Mouse (Mus musculus): ENCODE measurements around the gene Syt13.

Syt13 gene

GRCm38 (mm10) chr2:92924677-92925259 is 9.9 kb downstream of the Syt13 start:
- DNase-seq (ENCODE audit: low spot score), result no peak

GRCm38 (mm10) chr2:92929696-92930095 is 14.8 kb downstream of the Syt13 start:
- no peak for DNase-seq (ENCODE audit: low spot score)

GRCm38 (mm10) chr2:92931061-92931460 is 16.2 kb downstream of the Syt13 start:
- DNase-seq (ENCODE audit: low spot score), result no peak

- no peak for DNase-seq (ENCODE audit: low spot score)
These were observed 18.5 kb downstream of the Syt13 start for GRCm38 (mm10) chr2:92933379-92933778.

GRCm38 (mm10) chr2:92934312-92934982 is 19.5 kb downstream of the Syt13 start:
- no peak for DNase-seq (ENCODE audit: low spot score)

GRCm38 (mm10) chr2:92935483-92935882 is 20.6 kb downstream of the Syt13 start:
- DNase-seq (ENCODE audit: low spot score), result no peak

GRCm38 (mm10) chr2:92938063-92938462 is 23.2 kb downstream of the Syt13 start:
- no peak for DNase-seq (ENCODE audit: low spot score)

- no peak for DNase-seq (ENCODE audit: low spot score)
These were observed 23.9 kb downstream of the Syt13 start for GRCm38 (mm10) chr2:92938827-92939226.

- no peak for DNase-seq (ENCODE audit: low spot score)
These were observed 26.1 kb downstream of the Syt13 start for GRCm38 (mm10) chr2:92940963-92941362.

GRCm38 (mm10) chr2:92941463-92941862 is 26.6 kb downstream of the Syt13 start:
- no peak for DNase-seq (ENCODE audit: low spot score)

- DNase-seq (ENCODE audit: low spot score), result no peak
These were observed 28.5 kb downstream of the Syt13 start for GRCm38 (mm10) chr2:92943406-92943805.

GRCm38 (mm10) chr2:92944356-92944755 is 29.5 kb downstream of the Syt13 start:
- no peak for DNase-seq (ENCODE audit: low spot score)

GRCm38 (mm10) chr2:92945125-92945746 is 30.3 kb downstream of the Syt13 start:
- no peak for DNase-seq (ENCODE audit: low spot score)

GRCm38 (mm10) chr2:92945824-92946598 is 31.1 kb downstream of the Syt13 start:
- DNase-seq (ENCODE audit: low spot score), result no peak

- DNase-seq (ENCODE audit: low spot score), result peak; percentile 14
These were observed 33.2 kb downstream of the Syt13 start for GRCm38 (mm10) chr2:92947981-92948698.

GRCm38 (mm10) chr2:92948699-92949300 is 33.9 kb downstream of the Syt13 start:
- no peak for DNase-seq (ENCODE audit: low spot score)

- DNase-seq (ENCODE audit: low spot score), result no peak
These were observed 34.6 kb downstream of the Syt13 start for GRCm38 (mm10) chr2:92949518-92949917.

- no peak for DNase-seq (ENCODE audit: low spot score)
These were observed 38.6 kb downstream of the Syt13 start for GRCm38 (mm10) chr2:92953450-92953849.

- no peak for DNase-seq (ENCODE audit: low spot score)
These were observed 39.7 kb downstream of the Syt13 start for GRCm38 (mm10) chr2:92954404-92955114.

GRCm38 (mm10) chr2:92956943-92957342 is 42.0 kb downstream of the Syt13 start:
- no peak for DNase-seq (ENCODE audit: low spot score)

- no peak for DNase-seq (ENCODE audit: low spot score)
These were observed 43.7 kb downstream of the Syt13 start for GRCm38 (mm10) chr2:92958640-92959039.
